Mouse (Mus musculus) left cerebral cortex, adult 8-10 months (tissue): ENCODE measurements around the gene Tmem9. TPM values are rescaled to one million over a fixed set of nuclear protein-coding genes. Genes with fewer than 3 reads are reported as not detected.

Experiments used
- DNase-seq, 2 experiments: peaks; one replicate each; pipeline ENCODE4 v3.0.0; 2022; ENCODE audit warnings: low spot score in 2 of 2
- total RNA-seq, 4 experiments: library from RNA; stranded (reverse); gene quantifications; 2 replicates each; pipeline ENCODE4 v1.2.4; 2022

The Tmem9 gene
- total RNA-seq, 4 experiments from 2014 or later = 56.1 to 74.4 (median 67.6) TPM

DNA sequence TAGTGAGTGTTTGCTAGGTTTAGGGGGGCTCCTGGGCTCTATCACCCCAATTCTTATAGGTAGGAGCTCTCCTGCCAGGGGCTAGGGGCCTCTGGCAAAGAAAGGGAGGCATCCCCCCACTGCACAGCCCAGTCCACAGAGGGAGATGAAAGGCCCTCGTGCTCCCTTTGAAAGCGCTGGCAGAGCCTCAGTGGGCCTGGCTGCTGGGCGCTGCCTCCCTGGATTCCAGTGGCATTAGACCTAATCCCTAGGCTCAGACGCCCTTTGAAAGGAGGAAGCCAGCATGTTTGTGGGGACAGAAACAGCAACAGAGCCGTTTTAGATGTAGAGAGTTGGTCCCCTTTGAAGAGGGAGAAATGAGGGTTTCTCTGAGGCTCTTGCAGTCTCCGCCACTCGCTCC is 22.3 kb downstream of the Tmem9 start:
- no peak for DNase-seq

DNA sequence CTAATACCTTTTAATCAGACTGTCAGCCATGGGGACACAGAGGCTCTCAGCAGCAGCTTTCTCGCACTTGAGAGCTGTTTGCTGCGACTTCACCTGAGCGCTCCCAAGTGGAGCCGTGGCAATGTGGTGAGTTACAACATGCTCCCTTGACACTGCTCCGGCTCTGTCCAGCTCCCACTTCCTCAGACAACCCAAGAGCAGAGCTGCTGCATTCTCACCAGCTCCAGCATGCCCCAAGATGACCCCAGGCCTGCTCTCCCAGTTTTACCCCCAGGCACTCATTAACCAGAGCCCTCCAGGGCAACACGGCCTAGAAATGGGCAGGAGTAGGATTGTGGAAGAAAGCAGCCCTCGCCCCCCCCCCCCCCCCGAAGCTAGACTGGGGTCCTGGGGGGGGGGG is 23.7 kb downstream of the Tmem9 start:
- DNase-seq = no peak

DNA sequence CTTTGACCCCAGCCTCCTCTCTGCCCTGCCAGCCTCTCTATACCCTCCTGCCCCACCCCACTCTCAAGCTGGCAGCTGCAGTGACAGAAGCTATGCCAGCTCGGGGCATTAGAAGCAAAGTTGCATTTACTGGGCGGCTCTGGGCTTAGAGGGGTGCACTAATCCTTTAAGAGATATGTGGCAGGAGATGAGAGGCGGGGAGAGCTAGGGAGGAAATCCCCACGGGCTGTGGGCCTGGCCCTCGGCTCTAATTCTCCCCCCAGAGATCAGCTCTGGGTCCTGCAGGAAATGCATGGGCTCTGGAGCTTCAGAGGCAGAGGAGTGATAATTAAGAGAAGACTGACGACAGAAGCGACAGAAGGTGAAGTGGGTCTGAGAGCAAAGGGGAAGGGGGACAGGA is 25.0 kb downstream of the Tmem9 start:
- DNase-seq = no peak

DNA sequence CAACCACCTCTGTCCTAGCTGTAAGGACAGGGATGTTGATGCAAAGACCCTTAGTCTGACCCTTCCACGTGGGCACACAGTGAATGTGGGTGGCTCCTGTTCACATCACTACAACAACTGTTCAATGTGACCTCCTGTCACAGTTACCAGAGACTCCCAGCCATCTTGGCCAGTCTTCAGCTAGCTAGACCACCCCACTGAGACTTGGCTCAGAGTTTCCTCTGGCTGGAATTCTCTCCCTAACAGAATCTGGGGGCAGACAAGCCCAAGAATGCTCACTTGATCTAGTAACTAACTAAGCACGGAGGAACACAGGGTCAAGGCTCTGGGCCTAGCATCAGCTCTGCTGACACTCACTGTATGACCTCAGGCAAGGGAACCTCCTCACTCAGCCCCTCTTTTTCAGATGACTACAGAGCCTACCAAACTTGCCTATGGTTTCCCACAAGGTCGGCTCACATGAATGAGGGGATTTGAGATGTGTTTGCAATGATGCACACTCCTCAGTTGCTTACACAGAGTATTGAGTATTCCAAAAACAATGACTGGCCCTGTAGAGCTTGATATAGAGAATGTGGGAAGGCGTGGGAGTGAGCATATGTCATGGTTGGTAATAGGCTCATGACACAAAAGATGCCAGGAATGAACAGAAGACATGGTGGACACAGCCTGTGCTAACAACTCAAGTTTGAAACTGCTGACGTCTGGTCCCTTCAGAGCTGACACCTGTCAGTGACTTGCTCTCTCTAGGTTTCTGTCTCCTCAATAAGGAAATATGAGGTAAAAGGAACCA is 31.0 kb downstream of the Tmem9 start:
- DNase-seq = peak in 1 of 2 experiments; percentile 67

DNA sequence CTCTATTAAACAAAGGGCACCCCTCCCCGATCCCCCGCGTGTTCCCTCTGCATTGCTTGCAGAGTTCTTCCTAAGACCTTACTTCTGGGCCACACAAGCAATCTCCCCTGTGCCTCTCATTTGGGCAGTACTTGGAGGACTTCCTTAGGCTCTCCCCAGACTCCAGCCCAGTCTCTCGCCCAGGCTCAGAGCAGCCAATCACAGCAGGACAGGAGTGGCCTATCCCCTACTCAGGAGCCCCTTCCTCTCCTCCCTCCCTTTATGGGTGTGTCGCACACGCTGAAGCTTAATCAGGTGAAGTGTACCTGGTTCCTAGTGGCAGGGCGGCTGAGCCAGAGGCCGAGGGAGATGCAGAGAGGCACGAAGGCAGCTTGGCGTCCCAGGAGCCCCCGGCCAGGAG is 32.5 kb downstream of the Tmem9 start:
- DNase-seq = no peak

DNA sequence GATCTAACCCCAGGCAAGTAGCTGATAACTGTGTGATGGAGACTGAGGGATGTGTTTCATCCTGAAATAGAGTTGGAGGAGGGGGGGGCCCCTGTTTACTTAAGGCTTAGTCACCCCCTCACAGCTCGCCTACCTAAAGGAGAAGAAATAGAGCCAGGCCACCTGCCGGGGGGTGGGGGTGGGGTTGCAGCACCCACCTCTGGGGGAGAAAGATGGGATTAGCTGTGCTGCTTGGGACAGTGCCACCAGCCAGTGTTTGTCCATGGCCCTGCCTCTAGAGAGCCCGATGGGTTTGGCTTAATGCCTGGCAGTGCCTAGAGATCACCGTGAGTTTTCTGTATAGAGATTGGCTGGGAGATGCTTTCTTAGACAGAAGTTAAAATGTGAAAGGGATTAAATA is 32.9 kb downstream of the Tmem9 start:
- DNase-seq = peak in 1 of 2 experiments; percentile 56

DNA sequence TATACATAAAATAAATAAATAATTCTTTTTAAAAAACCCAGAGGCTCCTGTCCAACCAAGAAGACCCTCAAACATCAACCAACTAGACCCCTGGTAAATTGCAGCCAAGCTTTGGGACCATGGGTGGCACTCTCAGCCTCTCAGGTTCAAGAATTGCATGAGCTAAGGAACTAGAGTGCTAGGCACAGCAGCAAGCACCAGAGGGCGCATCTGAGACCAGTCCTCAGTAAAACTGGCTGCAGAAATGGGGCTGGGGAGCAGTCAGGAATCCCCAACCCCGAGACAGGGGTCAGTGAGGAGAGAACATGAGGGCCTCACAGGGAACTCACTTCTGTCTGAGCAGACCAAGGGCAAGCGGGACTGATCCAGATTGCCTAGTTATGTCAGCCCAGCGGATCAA is 37.8 kb downstream of the Tmem9 start:
- DNase-seq = peak in 1 of 2 experiments; percentile 66

DNA sequence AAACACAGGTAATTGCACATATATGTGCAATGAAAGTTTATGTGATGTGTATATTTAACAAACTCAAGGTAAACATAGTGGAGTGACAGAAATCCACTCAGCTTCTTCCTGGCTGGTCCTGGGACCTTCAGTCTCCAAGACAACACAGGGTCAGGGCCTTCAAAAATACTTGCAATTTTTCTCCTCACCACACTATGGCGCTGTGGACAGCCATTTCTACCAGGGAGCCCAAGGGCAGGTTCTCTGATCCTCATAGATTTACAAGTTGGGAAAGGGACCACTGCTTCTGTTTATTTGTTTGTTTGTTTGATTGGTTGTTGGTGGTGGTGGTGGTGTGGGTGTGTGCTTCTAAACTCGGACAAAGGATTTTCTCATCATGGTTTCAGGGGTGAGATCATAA is 39.5 kb downstream of the Tmem9 start:
- no peak for DNase-seq

DNA sequence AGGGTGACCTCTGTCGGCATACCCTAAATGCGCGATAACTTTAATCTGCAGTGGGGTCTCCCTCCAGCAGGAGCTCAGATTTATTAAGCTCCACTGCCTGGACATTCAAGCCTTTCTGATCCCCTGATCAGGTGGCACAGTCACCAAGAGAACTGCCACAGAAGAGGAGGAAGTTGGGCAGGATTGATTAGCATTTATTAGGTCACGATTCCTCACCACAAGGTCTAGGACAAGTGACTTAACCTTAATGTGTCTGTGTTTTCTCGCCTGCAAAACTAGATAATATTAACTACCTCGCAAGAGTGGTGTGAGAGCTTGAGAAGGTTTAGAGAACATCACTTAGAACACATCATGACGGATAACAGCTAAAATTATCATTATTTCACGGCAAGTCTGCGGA is 39.9 kb downstream of the Tmem9 start:
- no peak for DNase-seq

DNA sequence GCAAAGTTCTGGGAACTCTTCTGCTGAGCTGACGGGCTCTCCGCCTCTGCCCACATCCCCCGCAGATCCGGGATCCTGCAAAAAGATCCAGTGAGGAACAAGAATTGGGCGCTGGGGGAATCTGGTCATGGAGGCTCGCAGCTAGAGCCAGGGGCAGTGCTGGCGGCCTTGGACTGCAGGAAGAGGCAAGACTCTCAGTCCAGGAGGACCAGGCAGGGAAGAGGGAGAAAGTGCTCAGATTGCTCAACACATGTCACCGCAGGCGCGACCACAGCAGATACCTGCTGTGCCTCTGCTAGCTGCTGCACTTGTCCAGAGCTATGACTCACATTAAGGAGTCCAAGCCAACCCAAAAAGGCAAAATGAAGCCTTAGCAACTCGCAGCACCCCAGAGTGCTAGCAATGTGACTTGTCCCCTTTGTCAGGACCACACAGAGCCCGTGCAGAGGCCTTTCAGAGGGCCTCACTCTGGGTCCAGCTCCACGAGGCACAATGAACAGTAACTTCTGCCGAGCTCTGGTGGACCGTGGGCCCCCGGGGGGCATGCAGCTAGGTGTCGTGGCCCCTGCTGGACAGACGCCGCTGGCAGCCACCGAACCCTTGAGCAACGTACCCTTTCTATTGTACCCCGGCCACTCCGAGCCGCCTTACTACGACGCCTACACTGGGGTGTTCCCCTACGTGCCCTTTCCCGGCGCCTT is 42.5 kb downstream of the Tmem9 start, which contains the start of gene Ascl5:
TSS of gene Ascl5 (plus strand) at position 493 of the 701 bp plus-strand sequence.
- no peak for DNase-seq

DNA sequence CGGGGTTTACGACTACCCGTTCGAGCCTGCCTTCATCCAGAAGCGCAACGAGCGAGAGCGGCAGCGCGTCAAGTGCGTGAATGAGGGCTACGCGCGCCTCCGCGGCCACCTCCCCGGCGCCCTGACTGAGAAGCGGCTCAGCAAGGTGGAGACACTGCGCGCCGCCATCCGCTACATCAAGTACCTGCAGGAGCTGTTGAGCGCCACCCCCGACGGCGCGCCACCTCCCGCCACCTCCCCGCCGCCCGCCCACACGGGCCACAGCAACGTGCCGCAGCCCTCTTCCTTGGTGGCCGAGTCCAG is 43.0 kb downstream of the Tmem9 start:
- no peak for DNase-seq

DNA sequence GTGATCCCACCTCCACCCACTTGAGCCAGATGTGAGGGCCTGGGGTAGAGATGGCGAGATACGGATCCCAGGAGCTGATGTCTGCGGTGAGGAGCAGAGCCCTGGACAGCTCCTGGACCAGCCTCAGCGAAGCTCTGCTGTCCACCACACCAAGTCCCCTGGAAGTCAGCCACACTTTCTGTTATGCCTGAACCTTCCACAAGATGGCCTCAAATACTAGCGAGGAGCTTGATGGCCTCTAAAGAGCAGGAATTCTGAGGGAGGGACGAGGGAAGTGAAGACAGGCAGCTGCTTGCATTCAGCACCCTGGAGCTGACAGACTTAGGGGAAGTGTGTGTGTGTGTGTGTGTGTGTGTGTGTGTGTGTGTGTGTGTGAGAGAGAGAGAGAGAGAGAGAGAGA is 43.5 kb downstream of the Tmem9 start:
- DNase-seq = peak in 1 of 2 experiments; percentile 74

DNA sequence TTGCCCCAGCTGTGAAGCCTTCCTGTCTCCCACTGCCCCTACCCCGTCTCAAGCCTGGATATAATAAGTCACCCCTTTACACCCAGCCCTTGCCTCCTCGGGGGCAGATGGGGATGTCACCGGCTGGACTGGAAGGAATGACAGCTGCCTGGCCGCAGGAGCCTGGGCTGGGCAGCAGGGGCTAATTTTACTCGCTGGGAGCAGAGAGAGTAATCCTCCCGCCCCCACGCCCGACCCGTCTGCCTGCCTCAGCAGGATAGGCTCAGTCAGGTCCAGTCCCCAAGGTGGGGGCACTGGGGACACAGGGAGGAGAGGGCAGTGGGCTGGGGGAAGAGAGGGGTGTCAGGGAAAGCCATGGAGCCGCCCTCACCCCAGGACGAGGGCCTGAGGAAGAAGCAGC is 44.6 kb downstream of the Tmem9 start, which contains the start of gene Cacna1s:
TSS of gene Cacna1s (plus strand) at position 204 of the 400 bp plus-strand sequence.
- no peak for DNase-seq

DNA sequence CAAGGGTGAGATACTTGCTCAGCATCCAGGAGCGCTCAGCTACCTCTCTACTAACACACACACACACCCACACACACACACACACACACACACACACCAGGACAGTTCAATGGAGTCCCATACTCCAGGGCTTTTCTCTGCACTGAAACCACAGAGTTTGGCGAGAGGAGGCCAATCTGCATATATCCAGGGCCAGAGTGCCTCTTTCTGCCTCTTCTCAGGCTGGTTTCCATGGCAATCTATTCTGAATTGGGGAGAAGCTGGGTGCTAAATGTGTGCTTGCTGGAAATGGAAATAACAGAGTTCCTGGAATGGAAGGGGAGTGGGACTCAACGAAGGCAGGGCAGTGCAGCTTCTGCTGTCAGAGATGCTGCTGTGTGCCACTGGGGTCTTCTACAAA is 47.8 kb downstream of the Tmem9 start:
- peak in 1 of 2 experiments; percentile 78 for DNase-seq

DNA sequence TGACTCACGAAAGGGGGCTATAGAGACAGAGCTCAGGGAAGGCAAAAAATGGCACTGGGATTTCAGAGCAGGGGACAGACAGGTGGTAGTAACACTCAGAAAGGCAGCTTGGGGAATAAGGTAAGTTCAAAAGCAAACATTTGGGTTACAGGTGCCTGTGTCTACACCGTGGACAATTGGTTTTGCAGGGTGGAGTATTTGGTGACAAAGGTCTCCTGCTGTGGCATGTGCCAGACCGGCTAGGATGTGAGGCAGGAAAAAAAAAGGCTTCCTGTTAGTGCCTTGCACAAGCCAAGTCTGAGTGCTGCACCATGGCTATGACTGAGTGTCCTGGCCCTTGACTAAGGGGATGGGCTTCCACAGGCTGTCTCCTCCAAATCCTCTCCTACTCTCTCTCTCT is 50.6 kb downstream of the Tmem9 start:
- no peak for DNase-seq

DNA sequence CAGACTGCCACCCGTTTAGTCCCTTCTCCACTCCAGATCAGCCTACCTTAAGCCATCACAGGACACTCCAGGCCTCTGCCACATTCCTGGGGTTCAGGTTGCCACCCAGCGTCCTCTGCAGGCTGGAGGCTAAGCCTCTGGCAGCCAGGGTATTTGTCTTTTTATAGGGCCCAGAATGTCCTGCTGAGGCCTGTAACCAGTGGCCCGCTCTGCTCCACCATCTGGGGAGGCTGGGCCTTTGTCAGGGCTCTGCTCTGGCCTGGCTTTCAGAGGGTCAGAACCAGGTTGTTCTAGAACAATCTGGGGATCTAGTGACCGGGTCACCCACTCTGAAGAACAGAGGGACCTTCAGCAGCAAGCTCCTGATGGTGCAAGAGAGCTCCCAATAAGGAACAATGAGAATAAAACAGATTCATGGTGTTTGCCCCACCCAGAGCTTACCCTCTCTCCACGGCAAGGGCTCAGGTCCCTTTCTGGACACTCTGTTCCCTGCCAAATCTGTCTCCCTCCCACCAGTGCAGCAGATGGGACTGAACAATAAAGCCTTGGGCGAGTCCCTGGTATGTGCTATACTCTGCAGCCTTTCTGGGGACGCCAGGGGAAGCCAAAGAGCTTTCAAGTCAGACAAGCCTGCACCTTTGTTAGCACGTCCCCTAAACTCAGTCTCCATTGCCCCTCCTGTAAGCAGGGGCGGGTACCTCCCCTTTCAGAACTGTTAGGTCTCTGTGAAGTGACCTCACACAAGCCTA is 53.3 kb downstream of the Tmem9 start:
- DNase-seq = no peak

DNA sequence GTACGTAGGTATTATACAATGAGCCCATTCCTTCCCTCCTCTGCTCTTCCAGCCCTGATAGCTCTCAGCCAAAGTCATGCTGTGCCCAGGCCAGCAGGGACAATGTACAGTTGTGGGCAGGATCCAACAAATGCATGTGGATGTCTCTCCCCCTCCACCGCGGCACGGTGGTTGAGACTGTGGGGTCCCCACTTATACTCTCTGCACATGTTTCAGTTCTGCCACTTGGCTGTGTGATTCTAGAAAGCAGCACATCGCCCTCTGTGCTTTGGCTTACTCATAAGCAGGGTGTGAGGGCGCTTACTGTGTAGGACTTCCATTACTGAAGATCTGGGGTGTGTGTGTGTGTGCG is 53.8 kb downstream of the Tmem9 start:
- no peak for DNase-seq

DNA sequence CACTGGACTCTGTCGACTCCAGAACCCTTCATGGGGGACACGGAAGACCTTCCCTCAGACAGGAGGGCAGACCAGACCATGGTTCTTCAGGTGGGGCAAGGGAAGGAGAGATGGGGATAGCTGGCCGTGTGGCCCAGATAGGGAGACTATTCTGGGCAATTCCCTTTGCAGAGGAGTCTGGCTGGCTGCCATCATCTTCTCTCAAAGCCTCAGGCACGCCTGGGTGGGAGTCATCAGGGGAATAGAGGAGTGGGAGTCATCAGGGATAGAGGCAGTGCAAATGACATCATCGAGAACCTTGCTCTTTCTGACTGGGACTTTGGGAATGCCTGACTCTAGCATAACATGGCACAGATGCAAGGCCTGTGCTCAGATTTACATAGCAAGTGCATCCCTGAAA is 56.0 kb downstream of the Tmem9 start:
- no peak for DNase-seq

DNA sequence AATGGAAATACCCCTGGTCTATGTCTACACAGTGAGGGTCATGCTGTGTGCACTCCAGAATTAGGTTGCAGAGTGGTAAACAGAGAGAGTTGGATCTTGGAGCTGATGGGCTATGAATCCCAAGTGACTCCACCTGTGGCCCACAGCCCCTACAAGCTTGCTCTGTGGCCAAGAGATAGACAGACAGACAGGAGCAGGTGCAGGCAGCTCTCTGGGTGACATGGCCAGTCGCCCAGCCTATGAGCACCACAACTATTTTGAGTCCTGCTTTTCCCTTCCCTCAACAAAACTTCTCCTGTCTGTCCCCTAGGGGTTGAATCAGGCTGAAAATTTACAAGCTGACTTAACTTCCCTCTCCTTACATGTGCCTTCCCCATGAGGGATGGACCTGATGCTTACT is 58.7 kb downstream of the Tmem9 start:
- no peak for DNase-seq

DNA sequence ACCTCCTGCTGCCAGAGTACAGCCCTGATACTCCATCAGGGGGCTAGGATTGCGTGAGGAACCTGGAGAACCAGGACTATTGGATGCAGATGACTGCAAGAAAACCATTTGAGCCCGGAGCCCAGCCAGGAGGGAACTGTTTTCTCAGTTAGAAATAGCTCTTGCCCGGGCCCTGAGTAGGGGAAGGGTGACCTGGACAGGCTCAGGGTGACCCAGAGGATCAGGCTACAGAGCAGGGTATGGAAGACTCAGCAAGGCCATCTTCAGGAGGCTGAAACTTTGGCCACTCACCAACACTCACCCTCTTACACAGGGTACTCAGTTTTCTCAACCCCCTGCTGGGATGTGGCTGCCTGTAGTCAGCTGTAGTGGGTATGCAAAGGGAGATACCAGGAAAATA is 59.6 kb downstream of the Tmem9 start:
- DNase-seq = no peak

DNA sequence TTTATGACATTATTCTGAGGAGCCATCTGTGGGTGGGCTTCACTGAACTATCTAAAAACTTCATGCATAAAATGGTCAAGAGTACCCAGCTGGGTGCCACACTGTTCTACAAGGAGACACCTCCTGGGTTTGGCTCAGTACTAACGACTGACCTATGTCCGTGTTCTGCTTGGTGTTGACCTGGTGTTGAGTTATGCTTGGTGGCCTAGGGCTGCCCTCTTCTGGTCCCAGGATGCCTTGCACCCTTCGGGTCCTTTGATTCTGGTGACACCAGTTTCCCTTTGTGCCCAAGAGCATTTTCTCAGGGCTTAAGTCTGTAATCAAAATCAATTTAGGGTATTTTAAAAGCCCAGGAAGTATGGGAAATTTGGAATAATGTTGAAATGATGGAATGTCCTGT is 68.1 kb downstream of the Tmem9 start:
- no peak for DNase-seq

DNA sequence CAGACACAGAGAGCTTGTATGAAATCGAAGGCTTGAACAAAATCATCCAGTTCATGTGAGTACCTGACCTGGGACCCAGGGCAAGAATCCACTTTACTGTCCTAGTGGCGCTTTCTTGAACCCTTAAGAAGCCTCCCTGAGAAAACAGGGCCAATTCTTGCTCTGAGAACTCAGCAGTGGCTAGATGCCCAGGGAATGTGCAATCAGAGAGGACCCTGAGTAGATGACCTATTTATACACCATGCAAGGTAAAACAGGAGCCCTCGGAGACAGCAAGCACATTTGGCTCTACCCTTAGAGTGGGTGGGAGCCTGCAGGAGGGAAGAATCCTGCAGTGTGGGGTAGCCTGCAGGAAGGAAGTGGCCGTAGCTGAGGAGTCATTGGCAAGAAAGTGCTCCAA is 69.7 kb downstream of the Tmem9 start:
- no peak for DNase-seq
